In genomic region chr4:103113402-103113801, GRCm38 (mm10) we compare ENCODE assay signal across 8 mouse cellular contexts. TPM values are rescaled to one million over a fixed set of nuclear protein-coding genes. Genes with fewer than 3 reads are reported as not detected.
DNase-seq lines count a peak whose midpoint lies in the region; ATAC-seq and TF ChIP-seq lines count a peak whose summit lies in the region.

No protein-coding gene starts in this region.

- H3K27me3 ChIP-seq in liver, adult 2 months (ENCODE audit: control insufficient read depth, insufficient read depth, low read length), result no peaks in the 10 kb centered on the region
- no peaks in the 10 kb centered on the region; the same call in 1 of the 2 replicates for H3K27me3 ChIP-seq in neural tube, embryonic 14.5 days (ENCODE audit: control insufficient read depth, insufficient read depth, low read length)

- no peaks in the 10 kb centered on the region for H3K36me3 ChIP-seq in liver, adult 2 months (ENCODE audit: control insufficient read depth, insufficient read depth, low read length)
- H3K36me3 ChIP-seq in neural tube, embryonic 14.5 days (ENCODE audit: control insufficient read depth, insufficient read depth, low read length), result no peaks in the 10 kb centered on the region; the same call in 1 of the 2 replicates

- DNase-seq in liver, adult 2 months (ENCODE audit: extremely low read depth, low read depth, low spot score), result no peak
- DNase-seq in liver, result no peak
- DNase-seq in induced T-regulatory cell, adult 2 months (ENCODE audit: low read depth), result peak; percentile 58
- no peak for DNase-seq in urinary bladder, postnatal 36 days (ENCODE audit: low spot score in 2 of 2)
- no peak for DNase-seq in B cell, adult 2 months
- no peak for DNase-seq in gastrocnemius, adult 18-20 months (ENCODE audit: low spot score)

- no peaks in the 10 kb centered on the region for H3K9me3 ChIP-seq in neural tube, embryonic 14.5 days (ENCODE audit: control insufficient read depth, low read length)

- peaks cover 8% of the 10 kb centered on the region for H3K4me1 ChIP-seq in liver, adult 2 months (ENCODE audit: control insufficient read depth, insufficient read depth, low read length)
- H3K4me1 ChIP-seq in cortical plate, adult 2 months (ENCODE audit: control insufficient read depth, insufficient read depth, low read length), result peaks cover 8% of the 10 kb centered on the region; the same call in 1 of the 2 replicates
- peaks cover 17% of the 10 kb centered on the region for H3K4me1 ChIP-seq in neural tube, embryonic 14.5 days (ENCODE audit: control insufficient read depth, insufficient read depth, low read length)

- no peak for TF ChIP-seq POLR2A in liver, adult 2 months (IDR thresholded peaks at IDR 0.05; ENCODE audit: extremely low read depth, insufficient read depth, low read length)
- no peak for TF ChIP-seq POLR2A in cortical plate, adult 2 months (IDR thresholded peaks at IDR 0.05; ENCODE audit: extremely low read depth, insufficient read depth, low read length)

- peak overlapping the region; percentile 94 for H3K4me3 ChIP-seq in liver, adult 2 months (ENCODE audit: insufficient read depth, low read depth, low read length)
- H3K4me3 ChIP-seq in cortical plate, adult 2 months (ENCODE audit: insufficient read depth, low read length), result peak overlapping the region; percentile 80
- peak overlapping the region; percentile 66 for H3K4me3 ChIP-seq in neural tube, embryonic 14.5 days (ENCODE audit: low read depth, low read length)

- 18% methylated on average over 11 of the region's 11 CpGs for WGBS in liver, adult 2 months
- WGBS in neural tube, embryonic 14.5 days, result 8% methylated on average over 11 of the region's 11 CpGs

- TF ChIP-seq CTCF in liver, adult 2 months (IDR thresholded peaks at IDR 0.05; ENCODE audit: low read depth, low read length), result no peak
- TF ChIP-seq CTCF in cortical plate, adult 2 months (IDR thresholded peaks at IDR 0.05; ENCODE audit: extremely low read depth, insufficient read depth, low read length), result no peak

- ATAC-seq in neural tube, embryonic 14.5 days (ENCODE audit: low read depth), result no peak

- no peak overlapping the region; the same call in 1 of the 2 replicates for H3K9ac ChIP-seq in liver, adult 2 months (ENCODE audit: low read depth, low read length)
- H3K9ac ChIP-seq in neural tube, embryonic 14.5 days (replicated peaks; ENCODE audit: low read depth, low read length), result peak overlapping the region; percentile 72

- H3K79me2 ChIP-seq in liver, adult 2 months (ENCODE audit: control insufficient read depth, insufficient read depth, low read length), result peaks cover 4% of the 10 kb centered on the region; the same call in 1 of the 2 replicates

- H3K4me2 ChIP-seq in neural tube, embryonic 14.5 days (ENCODE audit: low read depth, low read length), result peak overlapping the region; percentile 71

- no peak overlapping the region for H3K27ac ChIP-seq in liver, adult 2 months (replicated peaks; ENCODE audit: insufficient read depth, low read depth, low read length)
- no peak overlapping the region for H3K27ac ChIP-seq in cortical plate, adult 2 months (ENCODE audit: insufficient read depth, low read length)
- peak overlapping the region; percentile 99 for H3K27ac ChIP-seq in neural tube, embryonic 14.5 days (ENCODE audit: low read depth, low read length)

RNA-seq across cellular contexts. Expression of gene Mier1, which starts 0.8 kb away (rescaled TPM):
- 25.4 TPM in 2 replicates for total RNA-seq in liver, adult 2 months (2014; rRNA removed)
- 4.3 and 7.3 TPM in 2 replicates for polyA plus RNA-seq in liver, adult 2 months (2012; rRNA removed)
- 27.0 and 34.3 TPM in 2 replicates for polyA plus RNA-seq in cortical plate, adult 2 months (2012; rRNA removed)
- 41.3 and 45.5 TPM in 2 replicates for polyA plus RNA-seq in neural tube, embryonic 14.5 days (2014; fragmentation: Nextera tagmentation; extraction: Ambion mirVana)
- total RNA-seq in gastrocnemius, adult 18-20 months (2021), result 10 to 100 TPM; 19.4 to 21.6 TPM

RNA-seq across cellular contexts. Expression of gene Wdr78, which starts 1.0 kb away (rescaled TPM):
- 0.46 and 0.74 TPM in 2 replicates for total RNA-seq in liver, adult 2 months (2014; rRNA removed)
- polyA plus RNA-seq in liver, adult 2 months (2012; rRNA removed), result 0.10 and 0.22 TPM in 2 replicates
- 5.9 and 6.8 TPM in 2 replicates for polyA plus RNA-seq in cortical plate, adult 2 months (2012; rRNA removed)
- 4.1 and 4.5 TPM in 2 replicates for polyA plus RNA-seq in neural tube, embryonic 14.5 days (2014; fragmentation: Nextera tagmentation; extraction: Ambion mirVana)
- total RNA-seq in gastrocnemius, adult 18-20 months (2021), result under 1 TPM; 0.53 to 0.59 TPM
